Mouse (Mus musculus) lung, postnatal 0 days (tissue): ENCODE data around the gene Slc35f3.

ENCODE experiments used
- CTCF ChIP-seq: IDR thresholded peaks from 2 replicates; pipeline ENCODE4 v1.5.1; 2016; ENCODE audit warnings: antibody characterized with exemption, mild to moderate bottlenecking
- EP300 ChIP-seq: IDR thresholded peaks from 2 replicates; pipeline ENCODE4 v1.6.1; 2016; ENCODE audit warnings: antibody characterized with exemption, mild to moderate bottlenecking, control low read depth

DNA sequence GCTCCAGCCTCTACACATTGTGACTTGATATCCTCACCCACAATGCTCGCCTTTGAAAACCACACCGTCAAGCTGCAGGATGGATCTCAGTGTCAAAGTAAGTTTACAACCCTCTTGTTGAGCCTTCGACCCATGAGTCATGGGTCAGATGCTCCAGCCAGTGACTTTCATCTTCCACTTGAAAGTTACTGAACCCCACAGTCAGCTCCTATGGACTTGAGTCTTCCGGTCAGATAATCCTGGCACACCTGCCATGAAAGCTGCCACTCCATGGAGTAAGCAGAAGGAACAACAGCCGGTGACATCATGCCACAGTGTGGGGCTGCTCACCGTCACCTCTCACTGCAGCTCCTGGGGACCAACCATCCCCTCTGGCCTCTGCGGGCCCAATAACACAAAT, 82.9 kb downstream of the Slc35f3 start:
- no peak for TF ChIP-seq EP300
- no peak for TF ChIP-seq CTCF
